Mouse (Mus musculus): ENCODE measurements around the gene Arhgap25.

- TF ChIP-seq CTCF (IDR thresholded peaks at IDR 0.05; ENCODE audit: low read depth, low read length) = no peak
- TF ChIP-seq POLR2A (IDR thresholded peaks at IDR 0.05; ENCODE audit: insufficient read depth, low read length) = no peak
- no peak for TF ChIP-seq EP300 (IDR thresholded peaks at IDR 0.05; ENCODE audit: insufficient read depth, low read depth, low read length)
These were observed 23.3 kb downstream of the Arhgap25 start for GRCm38 (mm10) chr6:87509806-87510205.

Measured in ES-Bruce4 (cell line).